Mouse (Mus musculus) kidney, embryonic 16.5 days (tissue): ENCODE measurements around the gene L1cam. TPM values are rescaled to one million over a fixed set of nuclear protein-coding genes. Genes with fewer than 3 reads are reported as not detected.
A peak's percentile ranks its signal among the peaks of the same experiment; 100 is the strongest.

Experiments used
- ATAC-seq: fragments of 200-750 bp; cut with Nextera tagmentation; 2 replicates; pipeline ENCODE4 v1.8.0; 2017; ENCODE audit warnings: moderate TSS enrichment; ENCODE audit not compliant: low FRiP score, low TSS enrichment
- H3K27ac ChIP-seq: fragments of 300-500 bp; sonication (generic); 2 replicates; pipeline ENCODE4 v1.5.1; 2014; ENCODE audit warnings: low read length
- H3K27me3 ChIP-seq: fragments of 300-500 bp; sonication (generic); 2 replicates; pipeline ENCODE4 v1.6.1; 2014; ENCODE audit warnings: low read length, control low read depth, mixed read lengths; ENCODE audit not compliant: insufficient read depth
- H3K36me3 ChIP-seq: fragments of 300-500 bp; sonication (generic); 2 replicates; pipeline ENCODE4 v1.6.1; 2014; ENCODE audit warnings: low read length, control low read depth, mixed read lengths; ENCODE audit not compliant: insufficient read depth
- H3K4me1 ChIP-seq: fragments of 300-500 bp; sonication (generic); 2 replicates; pipeline ENCODE4 v1.6.1; 2014; ENCODE audit warnings: low read length, control low read depth, mixed read lengths; ENCODE audit not compliant: insufficient read depth
- H3K4me2 ChIP-seq: fragments of 300-500 bp; sonication (generic); replicated peaks from 2 replicates; pipeline ENCODE4 v1.6.1; 2014; ENCODE audit warnings: low read depth, low read length
- H3K4me3 ChIP-seq: fragments of 300-500 bp; sonication (generic); 2 replicates; pipeline ENCODE4 v1.5.1; 2014; ENCODE audit warnings: mild to moderate bottlenecking, low read length
- H3K9ac ChIP-seq: fragments of 300-500 bp; sonication (generic); replicated peaks from 2 replicates; pipeline ENCODE4 v1.6.1; 2014; ENCODE audit warnings: low read length
- H3K9me3 ChIP-seq: fragments of 300-500 bp; sonication (generic); 2 replicates; pipeline ENCODE4 v1.6.1; 2016; ENCODE audit warnings: low read length, control low read depth
- WGBS: fragments of 180-500 bp; shearing (Covaris S2); extraction: QIAGEN DNeasy Blood & Tissue Kit; methylation state at CpG from one replicate; pipeline ENCODE4 v1.1.7; 2014; 5-methylcytosine and 5-hydroxymethylcytosine counted together
- polyA plus RNA-seq: library from polyadenylated mRNA; unstranded; fragments of >200 nt; fragmentation: Nextera tagmentation; extraction: Ambion mirVana; gene quantifications from 2 replicates; pipeline ENCODE4 v1.2.1, GENCODE M21; 2015

L1cam gene
- polyA plus RNA-seq: 7.9 and 10.3 TPM in 2 replicates

GRCm38 (mm10) chrX:73895719-73896118 is at the start of gene L1cam:
Gene L1cam, minus strand, starts transcription at chrX:73896105.
- Histone ChIP-seq H3K4me3 (no peak within 1 kb of the TSS), H3K4me2 (no peak within 1 kb of the TSS), H3K36me3 (no peaks in the 10 kb centered on the region), H3K9me3 (no peaks in the 10 kb centered on the region), H3K9ac (no peak within 1 kb of the TSS), H3K27me3 (no peaks in the 10 kb centered on the region; the same call in 1 of the 2 replicates), H3K27ac (no peak within 1 kb of the TSS), H3K4me1 (no peaks in the 10 kb centered on the region)
- 27% methylated on average over 2 of the region's 2 CpGs for WGBS
- no peak for ATAC-seq

GRCm38 (mm10) chrX:73942294-73942693 is 46.4 kb upstream of the L1cam start:
- ATAC-seq: no peak
- no peak overlapping the region for H3K9ac ChIP-seq
- no peak overlapping the region for H3K4me3 ChIP-seq
- no peak overlapping the region for H3K4me2 ChIP-seq
- peaks cover 58% of the 10 kb centered on the region for H3K36me3 ChIP-seq
- 0 out of 2 replicates have a peak, but pooled peaks cover 3% of the 10 kb centered on the region for H3K27me3 ChIP-seq
- WGBS: 85% methylated on average over 2 of the region's 2 CpGs
- H3K9me3 ChIP-seq: no peaks in the 10 kb centered on the region
- H3K4me1 ChIP-seq: no peaks in the 10 kb centered on the region
- H3K27ac ChIP-seq: no peak overlapping the region

GRCm38 (mm10) chrX:73941860-73942259 is 46.0 kb upstream of the L1cam start:
- Histone ChIP-seq H3K4me2 (no peak overlapping the region), H3K27me3 (0 out of 2 replicates have a peak, but pooled peaks cover 3% of the 10 kb centered on the region), H3K4me3 (no peak overlapping the region), H3K36me3 (peaks cover 54% of the 10 kb centered on the region), H3K27ac (no peak overlapping the region), H3K9me3 (no peaks in the 10 kb centered on the region), H3K9ac (no peak overlapping the region), H3K4me1 (no peaks in the 10 kb centered on the region)
- ATAC-seq: no peak
- WGBS: 86% methylated on average over 2 of the region's 2 CpGs

- no peaks in the 10 kb centered on the region for H3K4me1 ChIP-seq
- WGBS: 85% methylated on average over 2 of the region's 2 CpGs
- no peak for ATAC-seq
These were observed 36.0 kb upstream of the L1cam start for GRCm38 (mm10) chrX:73931871-73932270.

GRCm38 (mm10) chrX:73930402-73931062 is 34.6 kb upstream of the L1cam start, which contains the start of gene Renbp:
Gene Renbp, minus strand, starts transcription at chrX:73930850.
- 44% methylated on average over 17 of the region's 17 CpGs for WGBS
- Histone ChIP-seq H3K36me3 (no peaks in the 10 kb centered on the region), H3K4me3 (peak within 1 kb of the TSS; percentile 46), H3K9me3 (no peaks in the 10 kb centered on the region), H3K27ac (no peak within 1 kb of the TSS), H3K4me2 (peak within 1 kb of the TSS; percentile 48), H3K27me3 (peaks cover 3% of the 10 kb centered on the region; the same call in 1 of the 2 replicates), H3K9ac (peak within 1 kb of the TSS; percentile 48), H3K4me1 (no peaks in the 10 kb centered on the region)
- ATAC-seq: peak; percentile 96

More at GRCm38 (mm10) chrX:73931871-73932270, 36.0 kb upstream of the L1cam start:
- Histone ChIP-seq H3K4me3 (no peak overlapping the region), H3K27me3 (no peaks in the 10 kb centered on the region; the same call in 1 of the 2 replicates), H3K4me2 (no peak overlapping the region), H3K36me3 (no peaks in the 10 kb centered on the region), H3K9me3 (no peaks in the 10 kb centered on the region), H3K27ac (no peak overlapping the region), H3K9ac (no peak overlapping the region)

GRCm38 (mm10) chrX:73922550-73922882 is 26.6 kb upstream of the L1cam start:
- peak overlapping the region; percentile 64 for H3K4me3 ChIP-seq
- no peak for ATAC-seq
- WGBS: 81% methylated on average over 8 of the region's 8 CpGs
- peaks cover 3% of the 10 kb centered on the region; the same call in 1 of the 2 replicates for H3K27me3 ChIP-seq
- peaks cover 8% of the 10 kb centered on the region; the same call in 1 of the 2 replicates for H3K36me3 ChIP-seq
- H3K4me1 ChIP-seq: peaks cover 8% of the 10 kb centered on the region
- peak overlapping the region; percentile 68 for H3K9ac ChIP-seq
- H3K27ac ChIP-seq: peak overlapping the region; percentile 79; the same call in 1 of the 2 replicates
- H3K9me3 ChIP-seq: no peaks in the 10 kb centered on the region
- H3K4me2 ChIP-seq: peak overlapping the region; percentile 72

- 26% methylated on average over 43 of the region's 43 CpGs for WGBS
- Histone ChIP-seq H3K27me3 (peaks cover 3% of the 10 kb centered on the region; the same call in 1 of the 2 replicates), H3K4me2 (peak within 1 kb of the TSS; percentile 72), H3K36me3 (peaks cover 9% of the 10 kb centered on the region; the same call in 1 of the 2 replicates), H3K9me3 (no peaks in the 10 kb centered on the region), H3K4me1 (peaks cover 8% of the 10 kb centered on the region), H3K9ac (peak within 1 kb of the TSS; percentile 79), H3K4me3 (peak within 1 kb of the TSS; percentile 64), H3K27ac (peak within 1 kb of the TSS; percentile 79)
- ATAC-seq: peak; percentile 97
These were observed 26.1 kb upstream of the L1cam start, which contains the start of the genes Arhgap4 and Naa10 for GRCm38 (mm10) chrX:73921823-73922549. Gene Arhgap4, minus strand, starts transcription at chrX:73921870. Gene Naa10, minus strand, starts transcription at chrX:73921944.

- Histone ChIP-seq H3K27me3 (peaks cover 3% of the 10 kb centered on the region; the same call in 1 of the 2 replicates), H3K9me3 (no peaks in the 10 kb centered on the region), H3K27ac (peak overlapping the region; percentile 79), H3K36me3 (peaks cover 9% of the 10 kb centered on the region; the same call in 1 of the 2 replicates), H3K4me1 (peaks cover 8% of the 10 kb centered on the region), H3K4me3 (peak overlapping the region; percentile 64), H3K9ac (peak overlapping the region; percentile 79), H3K4me2 (peak overlapping the region; percentile 66)
- WGBS: 28% methylated on average over 34 of the region's 34 CpGs
- peak; percentile 57 for ATAC-seq
These were observed 25.4 kb upstream of the L1cam start for GRCm38 (mm10) chrX:73921285-73921822.

GRCm38 (mm10) chrX:73918631-73919030 is 22.7 kb upstream of the L1cam start:
- H3K27me3 ChIP-seq: no peaks in the 10 kb centered on the region
- H3K4me2 ChIP-seq: no peak overlapping the region

More at GRCm38 (mm10) chrX:73918631-73919030, 22.7 kb upstream of the L1cam start:
- 80% methylated on average over 5 of the region's 5 CpGs for whole genome bisulfite sequencing
- peaks cover 8% of the 10 kb centered on the region for H3K4me1 ChIP-seq
- no peak overlapping the region for H3K27ac ChIP-seq
- no peak for ATAC-seq
- no peak overlapping the region for H3K9ac ChIP-seq
- peaks cover 9% of the 10 kb centered on the region; the same call in 1 of the 2 replicates for H3K36me3 ChIP-seq
- no peak overlapping the region for H3K4me3 ChIP-seq
- H3K9me3 ChIP-seq: no peaks in the 10 kb centered on the region
